Mouse (Mus musculus) forebrain, embryonic 16.5 days (tissue): ENCODE results near the gene Gm9958. TPM values are rescaled to one million over a fixed set of nuclear protein-coding genes. Genes with fewer than 3 reads are reported as not detected.

Source experiments
- ATAC-seq: fragments of 200-750 bp; cut with Nextera tagmentation; 2 replicates; pipeline ENCODE4 v1.8.0; 2017; ENCODE audit warnings: mild to moderate bottlenecking, moderate library complexity
- H3K27ac ChIP-seq: fragments of 300-500 bp; sonication (generic); 2 replicates; pipeline ENCODE4 v1.5.1; 2014; ENCODE audit warnings: low read length, control low read depth
- H3K27me3 ChIP-seq: fragments of 300-500 bp; sonication (generic); replicated peaks from 2 replicates; pipeline ENCODE4 v1.6.1; 2014; ENCODE audit warnings: low read length; ENCODE audit not compliant: control insufficient read depth, insufficient read depth
- H3K36me3 ChIP-seq: fragments of 300-500 bp; sonication (generic); 2 replicates; pipeline ENCODE4 v1.6.1; 2014; ENCODE audit not compliant: control insufficient read depth, insufficient read depth
- H3K4me1 ChIP-seq: fragments of 300-500 bp; sonication (generic); replicated peaks from 2 replicates; pipeline ENCODE4 v1.6.1; 2014; ENCODE audit warnings: low read length; ENCODE audit not compliant: control insufficient read depth, insufficient read depth
- H3K4me2 ChIP-seq: fragments of 300-500 bp; sonication (generic); 2 replicates; pipeline ENCODE4 v1.6.1; 2014; ENCODE audit warnings: mild to moderate bottlenecking, low read length, control low read depth
- H3K4me3 ChIP-seq: fragments of 300-500 bp; sonication (generic); replicated peaks from 2 replicates; pipeline ENCODE4 v1.5.1; 2014; ENCODE audit warnings: mild to moderate bottlenecking, low read length, control low read depth
- H3K9ac ChIP-seq: fragments of 300-500 bp; sonication (generic); replicated peaks from 2 replicates; pipeline ENCODE4 v1.6.1; 2014; ENCODE audit warnings: low read depth, low read length, control low read depth
- H3K9me3 ChIP-seq: fragments of 300-500 bp; sonication (generic); 2 replicates; pipeline ENCODE4 v1.6.1; 2016; ENCODE audit warnings: low read length; ENCODE audit not compliant: control insufficient read depth
- WGBS: fragments of 180-500 bp; shearing (Covaris S2); extraction: QIAGEN DNeasy Blood & Tissue Kit; methylation state at CpG from one replicate; pipeline ENCODE4 v1.1.7; 2014; 5-methylcytosine and 5-hydroxymethylcytosine counted together
- polyA plus RNA-seq: library from polyadenylated mRNA; unstranded; fragments of >200 nt; fragmentation: Nextera tagmentation; extraction: Ambion mirVana; gene quantifications from 2 replicates; pipeline ENCODE4 v1.2.1, GENCODE M21; 2015

Gm9958 gene
- 6.0 and 8.2 TPM in 2 replicates for polyA plus RNA-seq

- peak within 1 kb of the TSS; percentile 58 for H3K4me2 ChIP-seq
- no peaks in the 10 kb centered on the region for H3K36me3 ChIP-seq
- no peak for ATAC-seq
- H3K4me1 ChIP-seq, result peaks cover 26% of the 10 kb centered on the region
- H3K9me3 ChIP-seq, result no peaks in the 10 kb centered on the region
- peak within 1 kb of the TSS; percentile 99 for H3K27ac ChIP-seq
- WGBS, result 2% methylated on average over 7 of the region's 7 CpGs
- H3K4me3 ChIP-seq, result peak within 1 kb of the TSS; percentile 95
- H3K27me3 ChIP-seq, result no peaks in the 10 kb centered on the region
- peak within 1 kb of the TSS; percentile 98 for H3K9ac ChIP-seq
Measured at GRCm38 (mm10) chr5:90367067-90367303, at the start of gene Gm9958. Gm9958 (plus strand) TSS chr5:90367204.

- no peaks in the 10 kb centered on the region for H3K27me3 ChIP-seq
- peaks cover 3% of the 10 kb centered on the region; the same call in 1 of the 2 replicates for H3K4me1 ChIP-seq
- H3K36me3 ChIP-seq, result no peaks in the 10 kb centered on the region
- ATAC-seq, result no peak
- H3K27ac ChIP-seq, result no peak overlapping the region
- no peak overlapping the region for H3K9ac ChIP-seq
- WGBS, result 78% methylated on average over 1 of the region's 1 CpGs
- no peak overlapping the region for H3K4me2 ChIP-seq
- no peaks in the 10 kb centered on the region for H3K9me3 ChIP-seq
- no peak overlapping the region for H3K4me3 ChIP-seq
Measured at GRCm38 (mm10) chr5:90331071-90331470, 35.9 kb upstream of the Gm9958 start.

- ATAC-seq, result no peak
- Histone ChIP-seq H3K27me3 (no peaks in the 10 kb centered on the region), H3K4me1 (peaks cover 3% of the 10 kb centered on the region; the same call in 1 of the 2 replicates), H3K9ac (no peak overlapping the region), H3K27ac (no peak overlapping the region), H3K4me3 (no peak overlapping the region), H3K9me3 (no peaks in the 10 kb centered on the region), H3K36me3 (no peaks in the 10 kb centered on the region), H3K4me2 (no peak overlapping the region)
- WGBS, result 98% methylated on average over 2 of the region's 2 CpGs
Measured at GRCm38 (mm10) chr5:90332478-90332877, 34.5 kb upstream of the Gm9958 start.

GRCm38 (mm10) chr5:90338177-90339091 is 28.6 kb upstream of the Gm9958 start:
- peaks cover 6% of the 10 kb centered on the region for H3K4me1 ChIP-seq
- 8% methylated on average over 7 of the region's 7 CpGs for WGBS
- peak overlapping the region; percentile 32; the same call in 1 of the 2 replicates for H3K9ac ChIP-seq
- peak overlapping the region; percentile 29 for H3K4me3 ChIP-seq
- peak overlapping the region; percentile 60 for H3K27ac ChIP-seq
- peak; percentile 40 for ATAC-seq
- H3K9me3 ChIP-seq, result no peaks in the 10 kb centered on the region
- H3K27me3 ChIP-seq, result no peaks in the 10 kb centered on the region
- no peaks in the 10 kb centered on the region for H3K36me3 ChIP-seq
- H3K4me2 ChIP-seq, result peak overlapping the region; percentile 51

- peak overlapping the region; percentile 57 for H3K4me2 ChIP-seq
- H3K36me3 ChIP-seq, result no peaks in the 10 kb centered on the region
- ATAC-seq, result peak; percentile 98
- 5% methylated on average over 5 of the region's 5 CpGs for WGBS
- H3K27ac ChIP-seq, result peak overlapping the region; percentile 77
- peaks cover 6% of the 10 kb centered on the region for H3K4me1 ChIP-seq
- H3K4me3 ChIP-seq, result peak overlapping the region; percentile 44
- H3K9ac ChIP-seq, result peak overlapping the region; percentile 48
- no peaks in the 10 kb centered on the region for H3K9me3 ChIP-seq
- H3K27me3 ChIP-seq, result no peaks in the 10 kb centered on the region
Measured at GRCm38 (mm10) chr5:90339129-90339952, 27.7 kb upstream of the Gm9958 start.

DNA sequence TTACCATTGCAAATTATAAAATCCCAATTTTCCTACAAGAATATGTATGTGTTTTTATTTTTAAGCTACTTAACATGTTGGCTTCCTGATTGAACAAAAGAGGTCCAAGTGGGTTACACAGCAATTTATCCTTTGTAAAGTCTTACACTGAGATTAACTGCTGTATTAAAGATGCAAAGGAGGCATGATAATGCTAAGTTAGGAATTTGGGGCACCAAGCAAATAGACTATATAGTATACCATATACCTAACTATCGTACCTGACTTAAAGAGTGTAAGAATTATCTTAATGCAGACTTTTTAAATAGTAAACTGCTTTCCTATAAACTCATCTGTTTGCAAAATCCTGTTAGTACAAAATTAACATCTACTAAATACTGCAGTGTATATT is 27.1 kb upstream of the Gm9958 start:
- WGBS, result 84% methylated on average over 1 of the region's 1 CpGs
- H3K9me3 ChIP-seq, result no peaks in the 10 kb centered on the region
- H3K4me2 ChIP-seq, result peak overlapping the region; percentile 57
- peaks cover 6% of the 10 kb centered on the region for H3K4me1 ChIP-seq
- peak overlapping the region; percentile 44; the same call in 1 of the 2 replicates for H3K4me3 ChIP-seq
- H3K27ac ChIP-seq, result no peak overlapping the region; the same call in 1 of the 2 replicates
- H3K9ac ChIP-seq, result no peak overlapping the region
- no peaks in the 10 kb centered on the region for H3K27me3 ChIP-seq
- peak; percentile 51 for ATAC-seq
- H3K36me3 ChIP-seq, result no peaks in the 10 kb centered on the region

- 56% methylated on average over 4 of the region's 4 CpGs for WGBS
- ATAC-seq, result no peak
- Histone ChIP-seq H3K27me3 (no peaks in the 10 kb centered on the region), H3K4me3 (no peak overlapping the region), H3K9me3 (no peaks in the 10 kb centered on the region), H3K27ac (no peak overlapping the region), H3K36me3 (no peaks in the 10 kb centered on the region), H3K9ac (no peak overlapping the region), H3K4me2 (no peak overlapping the region), H3K4me1 (peaks cover 6% of the 10 kb centered on the region)
Measured at GRCm38 (mm10) chr5:90340847-90341246, 26.2 kb upstream of the Gm9958 start.

DNA sequence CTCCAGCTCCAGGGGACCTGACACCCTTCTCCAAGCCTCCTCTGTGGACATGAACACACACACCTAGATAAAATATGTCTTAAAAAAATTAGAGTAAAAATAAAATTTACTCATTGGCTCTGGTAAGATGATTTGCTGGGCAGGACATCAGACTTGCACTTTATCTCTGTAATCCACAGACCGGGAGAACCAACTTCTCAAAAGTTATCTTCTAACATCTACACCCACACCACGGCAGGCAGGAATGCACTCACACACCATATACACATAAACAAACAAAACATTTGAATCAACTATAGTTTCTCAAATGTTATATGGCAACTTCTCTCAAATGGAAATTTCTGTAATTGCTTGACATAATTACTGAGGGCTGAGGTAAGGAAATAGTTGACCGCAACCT is 20.1 kb upstream of the Gm9958 start:
- no peak overlapping the region for H3K4me3 ChIP-seq
- no peaks in the 10 kb centered on the region for H3K36me3 ChIP-seq
- H3K27ac ChIP-seq, result no peak overlapping the region
- no peaks in the 10 kb centered on the region for H3K27me3 ChIP-seq
- H3K4me1 ChIP-seq, result no peaks in the 10 kb centered on the region
- no peak overlapping the region for H3K4me2 ChIP-seq
- 95% methylated on average over 3 of the region's 3 CpGs for WGBS
- H3K9me3 ChIP-seq, result no peaks in the 10 kb centered on the region
- H3K9ac ChIP-seq, result no peak overlapping the region
- no peak for ATAC-seq

DNA sequence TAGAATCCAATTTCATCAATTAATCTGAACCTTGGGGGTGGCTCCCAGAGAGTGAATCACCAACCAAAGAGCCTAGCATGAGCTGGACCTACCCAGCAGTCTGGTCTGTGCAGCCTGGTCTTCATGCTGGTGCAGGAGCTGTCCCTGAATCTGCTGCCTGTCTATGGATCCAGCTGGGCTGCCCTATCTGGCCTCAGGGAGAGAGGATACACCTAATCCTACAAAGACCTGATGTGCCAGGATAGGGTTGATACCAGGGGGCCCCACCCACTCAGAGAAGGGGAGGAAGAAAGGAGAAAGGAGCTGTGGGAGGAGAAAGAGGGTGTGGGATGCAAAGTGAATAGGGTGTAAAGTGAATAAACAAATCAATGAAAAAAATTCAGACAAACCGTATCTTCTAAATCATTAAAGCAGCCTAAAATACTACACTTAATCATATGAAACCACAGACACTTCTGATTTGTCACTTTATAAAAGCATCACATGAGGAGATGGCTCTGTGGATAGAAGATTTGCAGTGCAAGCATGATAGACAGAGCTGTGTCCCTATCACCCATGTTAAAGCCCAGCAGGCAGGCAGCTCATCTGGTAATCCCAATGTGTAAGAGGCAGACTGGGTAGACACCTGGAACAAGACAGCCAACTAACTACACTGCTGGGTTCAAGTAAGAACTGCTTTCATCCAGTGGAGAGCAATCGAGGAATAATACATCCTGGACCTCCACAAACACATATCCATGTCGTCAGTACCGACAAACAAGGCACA is 13.3 kb upstream of the Gm9958 start:
- Histone ChIP-seq H3K27ac (no peak overlapping the region), H3K27me3 (no peaks in the 10 kb centered on the region), H3K4me2 (no peak overlapping the region), H3K4me3 (no peak overlapping the region), H3K4me1 (no peaks in the 10 kb centered on the region), H3K36me3 (no peaks in the 10 kb centered on the region), H3K9me3 (no peaks in the 10 kb centered on the region), H3K9ac (no peak overlapping the region)
- no peak for ATAC-seq
- 91% methylated on average over 4 of the region's 4 CpGs for WGBS
